Mouse (Mus musculus): ENCODE data around the gene Nr2c2ap.

- TF ChIP-seq CTCF (conservative IDR thresholded peaks at IDR 0.05; ENCODE audit: low read length) (no peak), NANOG (IDR thresholded peaks at IDR 0.05; ENCODE audit: borderline replicate concordance, low read length) (no peak)
Observed at GRCm38 (mm10) chr8:70157240-70157800, 26.2 kb downstream of the Nr2c2ap start.
